Mouse (Mus musculus): ENCODE measurements around the gene Iscu. TPM values are rescaled to one million over a fixed set of nuclear protein-coding genes. Genes with fewer than 3 reads are reported as not detected.

Iscu gene
- polyA plus RNA-seq, 2 experiments = 85.4 to 102 TPM

GRCm38 (mm10) chr5:113797149-113797882 lies 24.8 kb downstream of the Iscu start:
- Histone ChIP-seq H3K9me3 (ENCODE audit: control insufficient read depth, low read length) (no peaks in the 10 kb centered on the region), H3K4me1 (ENCODE audit: control insufficient read depth, insufficient read depth, low read length) (peaks cover 39% of the 10 kb centered on the region), H3K4me2 (replicated peaks; ENCODE audit: low read depth, low read length, severe bottlenecking) (peak overlapping the region; percentile 74), H3K4me3 (replicated peaks; ENCODE audit: low read length) (peak overlapping the region; percentile 63), H3K36me3 (ENCODE audit: control insufficient read depth, insufficient read depth, low read length) (peaks cover 43% of the 10 kb centered on the region), H3K27ac (replicated peaks; ENCODE audit: low read depth, low read length) (peak overlapping the region; percentile 82), H3K9ac (ENCODE audit: low read depth, low read length, severe bottlenecking) (peak overlapping the region; percentile 66), H3K27me3 (ENCODE audit: control insufficient read depth, insufficient read depth, low read length) (no peaks in the 10 kb centered on the region)
- DNase-seq (ENCODE audit: low spot score) = no peak
- no peak for TF ChIP-seq POLR2A (IDR thresholded peaks at IDR 0.05; ENCODE audit: borderline replicate concordance, extremely low read depth, insufficient read depth, insufficient read length)
- 5% methylated on average over 19 of the region's 19 CpGs for WGBS
- ATAC-seq (ENCODE audit: low FRiP score, low read depth) = no peak

- Histone ChIP-seq H3K4me1 (ENCODE audit: control insufficient read depth, insufficient read depth, low read length) (peaks cover 35% of the 10 kb centered on the region), H3K36me3 (ENCODE audit: control insufficient read depth, insufficient read depth, low read length) (peaks cover 31% of the 10 kb centered on the region), H3K27ac (replicated peaks; ENCODE audit: low read depth, low read length) (peak overlapping the region; percentile 82; the same call in 1 of the 2 replicates), H3K9me3 (ENCODE audit: control insufficient read depth, low read length) (no peaks in the 10 kb centered on the region), H3K4me3 (replicated peaks; ENCODE audit: low read length) (peak overlapping the region; percentile 63), H3K27me3 (ENCODE audit: control insufficient read depth, insufficient read depth, low read length) (no peaks in the 10 kb centered on the region), H3K9ac (ENCODE audit: low read depth, low read length, severe bottlenecking) (peak overlapping the region; percentile 66), H3K4me2 (replicated peaks; ENCODE audit: low read depth, low read length, severe bottlenecking) (peak overlapping the region; percentile 74)
- WGBS = 43% methylated on average over 9 of the region's 9 CpGs
- TF ChIP-seq POLR2A (IDR thresholded peaks at IDR 0.05; ENCODE audit: borderline replicate concordance, extremely low read depth, insufficient read depth, insufficient read length) = no peak
- DNase-seq (ENCODE audit: low spot score) = no peak
- no peak for ATAC-seq (ENCODE audit: low FRiP score, low read depth)
Measured at GRCm38 (mm10) chr5:113798525-113798924, 26.0 kb downstream of the Iscu start.

- peak overlapping the region; percentile 66 for H3K9ac ChIP-seq (ENCODE audit: low read depth, low read length, severe bottlenecking)
- peak overlapping the region; percentile 74 for H3K4me2 ChIP-seq (replicated peaks; ENCODE audit: low read depth, low read length, severe bottlenecking)
- H3K4me3 ChIP-seq (replicated peaks; ENCODE audit: low read length) = peak overlapping the region; percentile 63
- no peaks in the 10 kb centered on the region for H3K9me3 ChIP-seq (ENCODE audit: control insufficient read depth, low read length)
- DNase-seq (ENCODE audit: low spot score) = no peak
- H3K27me3 ChIP-seq (ENCODE audit: control insufficient read depth, insufficient read depth, low read length) = no peaks in the 10 kb centered on the region
- H3K4me1 ChIP-seq (ENCODE audit: control insufficient read depth, insufficient read depth, low read length) = peaks cover 35% of the 10 kb centered on the region
- no peak; the same call in 1 of the 2 replicates for ATAC-seq (ENCODE audit: low FRiP score, low read depth)
- peak overlapping the region; percentile 90 for H3K27ac ChIP-seq (replicated peaks; ENCODE audit: low read depth, low read length)
- TF ChIP-seq POLR2A (IDR thresholded peaks at IDR 0.05; ENCODE audit: borderline replicate concordance, extremely low read depth, insufficient read depth, insufficient read length) = no peak
- 7% methylated on average over 5 of the region's 5 CpGs for WGBS
- peaks cover 19% of the 10 kb centered on the region for H3K36me3 ChIP-seq (ENCODE audit: control insufficient read depth, insufficient read depth, low read length)
Measured at GRCm38 (mm10) chr5:113799691-113800090, 27.1 kb downstream of the Iscu start.

- Histone ChIP-seq H3K4me3 (replicated peaks; ENCODE audit: low read length) (peak within 1 kb of the TSS; percentile 63), H3K9ac (ENCODE audit: low read depth, low read length, severe bottlenecking) (peak within 1 kb of the TSS; percentile 66), H3K36me3 (ENCODE audit: control insufficient read depth, insufficient read depth, low read length) (peaks cover 13% of the 10 kb centered on the region), H3K4me2 (replicated peaks; ENCODE audit: low read depth, low read length, severe bottlenecking) (peak within 1 kb of the TSS; percentile 74), H3K9me3 (ENCODE audit: control insufficient read depth, low read length) (no peaks in the 10 kb centered on the region), H3K27ac (replicated peaks; ENCODE audit: low read depth, low read length) (peak within 1 kb of the TSS; percentile 90), H3K4me1 (ENCODE audit: control insufficient read depth, insufficient read depth, low read length) (peaks cover 39% of the 10 kb centered on the region), H3K27me3 (ENCODE audit: control insufficient read depth, insufficient read depth, low read length) (no peaks in the 10 kb centered on the region)
- under 1% methylated on average over 11 of the region's 11 CpGs for WGBS
- peak; percentile 53; the same call in 1 of the 2 replicates for TF ChIP-seq POLR2A (IDR thresholded peaks at IDR 0.05; ENCODE audit: borderline replicate concordance, extremely low read depth, insufficient read depth, insufficient read length)
- DNase-seq (ENCODE audit: low spot score) (peak; percentile 86), ATAC-seq (ENCODE audit: low FRiP score, low read depth) (peak; percentile 88)
Measured at GRCm38 (mm10) chr5:113800280-113800679, 27.7 kb downstream of the Iscu start, which contains the start of gene Tmem119. Tmem119 (minus strand) TSS chr5:113800516.

GRCm38 (mm10) chr5:113804395-113804966 lies 31.9 kb downstream of the Iscu start:
- no peak overlapping the region for H3K4me2 ChIP-seq (replicated peaks; ENCODE audit: low read depth, low read length, severe bottlenecking)
- H3K9ac ChIP-seq (ENCODE audit: low read depth, low read length, severe bottlenecking) = no peak overlapping the region
- no peaks in the 10 kb centered on the region for H3K36me3 ChIP-seq (ENCODE audit: control insufficient read depth, insufficient read depth, low read length)
- TF ChIP-seq POLR2A (IDR thresholded peaks at IDR 0.05; ENCODE audit: borderline replicate concordance, extremely low read depth, insufficient read depth, insufficient read length) = no peak
- peaks cover 37% of the 10 kb centered on the region for H3K4me1 ChIP-seq (ENCODE audit: control insufficient read depth, insufficient read depth, low read length)
- WGBS = 37% methylated on average over 7 of the region's 7 CpGs
- H3K27me3 ChIP-seq (ENCODE audit: control insufficient read depth, insufficient read depth, low read length) = no peaks in the 10 kb centered on the region
- DNase-seq (ENCODE audit: low spot score) (no peak), ATAC-seq (ENCODE audit: low FRiP score, low read depth) (no peak)
- H3K9me3 ChIP-seq (ENCODE audit: control insufficient read depth, low read length) = no peaks in the 10 kb centered on the region
- no peak overlapping the region for H3K27ac ChIP-seq (replicated peaks; ENCODE audit: low read depth, low read length)
- H3K4me3 ChIP-seq (replicated peaks; ENCODE audit: low read length) = no peak overlapping the region
